Mouse (Mus musculus) testis, postnatal 14 days (tissue): ENCODE results near the gene Eif4b.

Experiments
- DNase-seq: peaks from one replicate; pipeline ENCODE4 v3.0.0; 2021; ENCODE audit warnings: low spot score

Gene Eif4b

DNA sequence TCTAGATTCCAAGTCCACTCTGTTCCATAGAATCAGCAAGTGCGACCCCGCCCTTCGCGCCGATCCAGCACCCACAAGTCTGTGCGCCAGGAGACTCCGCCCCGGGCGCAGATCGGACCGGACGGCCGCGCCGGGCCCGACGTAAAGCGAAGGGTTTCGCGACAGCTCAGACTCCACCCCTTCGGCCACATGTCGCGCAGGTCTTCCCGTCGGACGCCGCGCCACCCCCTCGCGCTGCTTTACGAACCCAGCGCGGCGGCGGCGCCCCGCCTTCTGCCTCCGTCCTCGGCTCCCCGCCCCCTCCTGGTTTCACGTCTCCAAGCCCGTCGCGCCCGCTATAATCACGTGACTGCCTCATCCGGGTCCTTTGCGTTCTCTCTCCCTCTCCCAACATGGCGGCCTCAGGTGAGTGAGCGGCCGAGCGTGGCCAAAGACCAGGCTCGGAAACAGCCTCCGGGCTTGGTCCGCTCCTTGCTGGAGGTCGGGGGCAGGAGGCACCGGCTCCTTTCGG, at the start of gene Eif4b:
Gene Eif4b (plus strand): TSS at position 215 of the 511 bp plus-strand sequence.
- peak; percentile 99 for DNase-seq

DNA sequence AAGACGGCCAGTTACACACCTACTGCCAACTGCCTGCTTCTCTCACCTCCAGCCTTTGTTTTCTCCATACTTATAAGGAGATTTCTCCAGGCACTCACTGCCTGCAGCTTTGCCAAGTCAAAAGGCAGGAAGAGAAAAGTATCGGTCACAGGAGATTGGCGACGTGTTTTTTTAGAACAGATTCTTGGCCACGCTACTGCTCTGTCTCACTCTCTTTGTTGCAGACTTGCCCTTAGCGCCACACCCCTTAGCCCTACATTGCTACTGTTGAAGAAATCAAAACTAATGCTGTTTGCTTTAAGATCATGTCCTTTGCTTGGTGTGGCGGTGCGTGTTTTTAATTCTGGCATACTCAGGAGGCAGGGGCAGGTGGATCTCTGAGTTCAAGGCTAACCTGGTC, 49.7 kb upstream of the Eif4b start:
- no peak for DNase-seq

DNA sequence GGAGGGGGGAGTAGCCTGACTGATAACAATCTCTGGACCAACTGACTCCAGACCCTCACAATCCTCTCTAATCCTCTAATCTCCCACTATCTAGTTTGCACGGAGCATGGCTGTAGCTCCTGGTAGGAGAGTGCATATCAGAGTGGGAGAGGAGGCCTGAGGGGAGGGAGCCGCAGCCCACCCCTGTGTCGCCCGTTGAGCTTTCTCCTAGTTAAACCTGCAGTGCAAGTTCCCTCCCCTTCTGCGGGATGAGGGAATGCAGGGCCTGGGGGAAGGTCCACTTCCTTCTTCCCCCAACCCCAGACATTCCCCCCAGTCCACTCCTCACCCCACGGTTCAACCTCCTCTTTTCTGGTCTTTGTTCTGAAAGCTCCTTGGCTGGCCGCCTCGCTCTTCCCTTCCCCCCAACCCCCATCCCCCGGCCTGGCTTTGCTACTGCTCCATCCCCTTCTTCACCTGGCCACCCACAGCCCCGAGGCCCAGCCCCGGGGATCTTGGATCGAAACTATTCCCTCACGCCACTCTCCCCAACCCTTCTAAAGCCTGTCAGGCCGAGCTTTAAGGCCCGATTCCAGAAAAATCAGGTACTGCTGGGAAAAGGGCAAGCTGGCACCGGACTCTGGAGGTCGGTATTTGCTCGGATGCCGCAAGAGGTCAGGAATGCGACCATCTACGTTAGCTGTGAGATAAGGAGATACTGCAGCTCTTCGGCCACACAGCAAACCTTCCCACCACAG, 48.3 kb upstream of the Eif4b start:
- DNase-seq: no peak

DNA sequence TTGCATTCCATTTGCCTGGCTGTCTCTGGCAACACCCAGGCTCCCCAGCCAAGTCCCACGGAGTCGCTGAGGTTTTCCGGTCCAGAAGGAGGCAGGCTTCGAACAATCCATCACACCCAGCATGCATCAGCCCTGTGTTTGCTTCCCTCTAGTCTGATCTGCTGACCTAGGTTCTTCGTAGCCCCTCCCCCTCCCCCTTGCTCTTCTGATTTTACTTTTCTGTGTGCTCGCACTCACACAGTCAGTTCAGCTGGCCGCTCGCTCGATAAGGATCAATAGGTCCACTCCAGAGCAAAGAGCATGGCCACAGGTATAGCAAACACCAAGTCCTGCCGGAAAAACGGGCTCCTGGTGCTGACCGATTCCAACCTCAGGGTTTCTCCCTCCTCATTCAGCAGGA, 47.1 kb upstream of the Eif4b start:
- DNase-seq: no peak

DNA sequence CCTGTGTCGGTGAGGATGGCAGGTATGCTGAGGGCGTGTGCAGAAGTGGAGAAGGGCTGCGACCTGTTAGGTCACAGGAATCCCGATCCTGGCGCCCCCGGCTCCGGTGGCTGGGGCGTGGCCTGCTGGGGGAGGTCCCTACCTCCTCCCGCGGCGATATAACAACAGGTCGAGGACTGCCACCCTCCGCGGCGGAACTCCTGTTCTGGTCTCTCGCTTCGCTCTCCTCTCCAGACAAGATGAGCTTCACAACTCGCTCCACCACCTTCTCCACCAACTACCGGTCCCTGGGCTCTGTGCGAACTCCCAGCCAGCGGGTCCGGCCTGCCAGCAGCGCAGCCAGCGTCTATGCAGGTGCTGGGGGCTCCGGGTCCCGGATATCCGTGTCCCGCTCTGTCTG, 45.5 kb upstream of the Eif4b start, which contains the start of gene Krt18:
Gene Krt18 (plus strand): TSS at position 141 of the 400 bp plus-strand sequence.
- DNase-seq: no peak

DNA sequence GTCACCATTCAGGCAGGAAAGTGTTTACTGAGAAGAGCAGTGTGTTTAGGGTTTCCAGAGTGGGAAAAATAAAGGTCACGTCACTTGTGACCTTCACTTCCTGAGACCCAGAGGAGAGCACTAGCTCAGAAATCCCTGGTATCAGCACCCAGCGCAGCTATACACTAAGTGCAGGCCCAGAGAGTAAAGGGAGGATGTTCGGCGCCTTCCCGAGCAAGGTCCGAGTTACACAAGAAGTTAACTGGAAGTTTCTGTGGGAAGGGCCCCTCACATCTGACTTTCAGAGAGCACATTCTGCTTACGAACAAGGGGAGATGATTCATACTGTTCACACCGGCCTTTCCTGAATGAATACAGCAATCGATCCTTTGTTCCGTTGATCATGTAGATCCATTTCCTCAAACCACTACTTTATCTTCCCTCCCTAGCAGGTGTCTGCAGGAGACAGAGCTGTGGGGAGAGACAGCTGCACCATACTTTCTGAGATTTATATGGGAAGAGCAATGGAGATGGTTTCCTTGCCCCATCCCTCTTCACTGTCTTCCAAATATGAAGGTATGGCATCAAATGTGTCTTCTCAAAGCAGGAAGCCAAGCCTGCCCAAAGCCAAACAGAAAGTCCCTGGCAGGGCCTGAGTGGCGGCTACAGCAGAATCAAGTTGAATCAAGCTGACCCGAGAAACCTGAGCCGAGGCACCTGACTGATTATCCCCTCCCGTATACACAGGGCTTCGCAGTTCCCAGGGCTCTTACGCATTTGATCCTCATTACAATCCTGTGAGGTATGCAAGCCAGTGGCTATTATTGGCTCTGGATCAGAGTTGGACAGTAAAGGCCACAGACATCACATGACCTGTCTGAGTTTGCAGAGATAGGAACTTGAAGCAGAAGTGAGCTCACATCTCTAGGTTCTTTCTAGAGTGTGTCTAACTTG, 39.2 kb upstream of the Eif4b start:
- DNase-seq: no peak

DNA sequence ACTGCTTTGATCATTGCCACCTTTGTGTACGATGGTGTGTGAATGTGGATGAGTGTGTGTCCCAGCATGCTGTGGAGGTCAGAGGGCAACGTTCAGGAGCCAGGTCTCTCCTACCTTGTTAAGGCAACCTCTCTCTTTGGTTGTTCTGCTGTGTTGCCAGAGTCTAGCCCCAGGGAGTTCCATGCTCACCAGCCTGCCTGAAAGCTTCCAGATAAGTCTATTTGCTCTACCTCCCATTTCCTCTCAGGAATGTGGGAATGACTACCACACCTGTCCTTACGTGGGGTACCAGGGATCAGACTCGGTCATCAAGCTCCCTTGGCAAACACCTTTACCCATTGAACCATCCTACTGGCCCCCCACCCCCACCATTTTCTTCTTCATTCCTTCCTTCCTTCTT, 33.3 kb upstream of the Eif4b start:
- DNase-seq: no peak

DNA sequence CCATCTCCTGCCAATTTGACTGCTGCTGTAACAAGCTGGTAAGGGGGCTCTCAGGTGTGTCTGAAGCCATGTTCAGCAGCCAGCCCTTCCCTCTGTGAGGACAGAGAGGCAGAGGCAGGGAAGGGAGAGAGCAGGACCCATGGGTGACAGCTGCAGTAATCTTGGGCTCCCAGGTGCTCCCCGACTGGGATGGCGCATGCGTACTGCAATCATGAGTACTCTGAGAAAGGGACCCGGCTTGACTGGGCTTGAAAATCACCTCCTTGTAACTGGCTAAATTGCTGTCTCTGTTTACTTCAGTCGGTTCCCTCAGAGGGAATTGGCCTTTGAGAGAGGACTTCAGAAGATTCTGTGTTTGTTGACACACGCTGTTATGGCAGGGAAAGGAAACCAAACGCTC, 31.6 kb upstream of the Eif4b start:
- no peak for DNase-seq

DNA sequence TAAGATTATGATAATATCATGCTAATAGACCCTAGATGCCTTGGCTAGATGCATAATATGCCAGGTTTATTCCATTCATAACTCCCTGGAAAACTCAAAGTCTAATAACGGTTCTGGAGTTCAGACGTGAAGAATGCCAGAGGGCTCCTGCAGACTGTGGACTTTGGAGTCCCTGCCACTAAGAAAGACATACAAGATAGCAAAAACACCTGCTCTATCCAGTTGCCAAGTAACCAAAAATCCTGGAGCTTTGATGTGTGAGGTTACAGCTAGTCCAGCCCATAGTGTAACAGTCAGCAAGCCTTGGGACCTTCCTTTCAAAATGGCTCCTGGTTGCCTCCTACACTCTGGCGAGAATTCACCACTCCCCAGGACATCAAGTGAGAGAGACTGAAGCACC, 28.8 kb upstream of the Eif4b start:
- DNase-seq: no peak

DNA sequence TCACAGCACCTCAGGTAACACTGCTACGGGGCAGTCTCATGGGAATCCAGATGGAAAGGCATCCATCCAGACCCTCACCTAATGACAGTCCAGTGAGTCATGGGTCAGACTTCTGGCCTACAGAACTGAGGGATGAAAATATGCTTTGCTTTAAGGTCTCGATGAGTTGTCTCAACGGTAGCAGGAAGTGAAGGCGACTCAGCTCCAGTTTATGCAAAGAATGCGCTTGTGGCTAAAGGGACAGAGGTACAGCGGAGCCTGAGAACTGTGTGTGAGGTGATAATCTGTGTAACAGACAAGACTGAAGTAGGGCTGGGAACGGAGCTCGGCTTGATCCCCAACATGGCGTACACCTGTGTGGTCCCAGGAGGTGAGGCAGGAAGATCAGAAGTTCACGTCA, 27.9 kb upstream of the Eif4b start:
- DNase-seq: no peak

DNA sequence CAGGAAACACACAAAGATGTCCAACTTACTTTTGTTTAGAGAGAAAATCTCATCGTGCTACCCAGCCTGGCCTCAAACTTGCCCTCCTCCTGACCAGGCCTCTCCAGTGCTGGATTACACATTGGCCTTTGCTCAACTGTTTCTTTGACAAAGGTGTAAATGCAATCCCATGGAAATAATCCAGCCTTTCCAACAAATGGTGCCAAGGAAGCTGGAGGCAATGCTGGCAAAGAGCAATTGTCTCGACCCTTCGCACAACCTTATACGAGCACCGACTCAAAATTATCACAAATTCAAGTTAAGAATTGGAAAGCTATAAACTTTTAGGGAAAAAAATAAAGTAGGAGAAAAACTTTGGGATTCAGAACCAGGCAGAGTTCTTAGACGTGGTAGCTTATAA, 25.6 kb upstream of the Eif4b start:
- DNase-seq: no peak

DNA sequence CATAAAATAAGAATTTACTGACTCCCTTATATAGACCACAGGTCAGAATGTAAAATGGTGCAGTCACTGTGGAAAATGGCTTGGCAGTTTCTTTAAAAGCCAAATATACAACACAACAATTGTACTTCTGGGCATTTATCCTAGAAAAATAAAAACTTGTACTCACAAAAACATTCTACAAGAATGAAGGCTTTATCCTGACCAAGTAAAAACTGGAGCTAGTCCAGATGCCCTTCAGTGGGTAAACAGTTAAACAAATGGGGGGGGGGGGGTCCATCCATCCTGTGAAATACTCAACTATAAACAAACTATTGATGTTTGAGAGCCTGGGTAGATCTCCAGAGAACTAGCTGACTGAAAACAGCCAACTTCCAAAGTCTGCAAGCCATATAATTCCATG, 23.7 kb upstream of the Eif4b start:
- DNase-seq: no peak

DNA sequence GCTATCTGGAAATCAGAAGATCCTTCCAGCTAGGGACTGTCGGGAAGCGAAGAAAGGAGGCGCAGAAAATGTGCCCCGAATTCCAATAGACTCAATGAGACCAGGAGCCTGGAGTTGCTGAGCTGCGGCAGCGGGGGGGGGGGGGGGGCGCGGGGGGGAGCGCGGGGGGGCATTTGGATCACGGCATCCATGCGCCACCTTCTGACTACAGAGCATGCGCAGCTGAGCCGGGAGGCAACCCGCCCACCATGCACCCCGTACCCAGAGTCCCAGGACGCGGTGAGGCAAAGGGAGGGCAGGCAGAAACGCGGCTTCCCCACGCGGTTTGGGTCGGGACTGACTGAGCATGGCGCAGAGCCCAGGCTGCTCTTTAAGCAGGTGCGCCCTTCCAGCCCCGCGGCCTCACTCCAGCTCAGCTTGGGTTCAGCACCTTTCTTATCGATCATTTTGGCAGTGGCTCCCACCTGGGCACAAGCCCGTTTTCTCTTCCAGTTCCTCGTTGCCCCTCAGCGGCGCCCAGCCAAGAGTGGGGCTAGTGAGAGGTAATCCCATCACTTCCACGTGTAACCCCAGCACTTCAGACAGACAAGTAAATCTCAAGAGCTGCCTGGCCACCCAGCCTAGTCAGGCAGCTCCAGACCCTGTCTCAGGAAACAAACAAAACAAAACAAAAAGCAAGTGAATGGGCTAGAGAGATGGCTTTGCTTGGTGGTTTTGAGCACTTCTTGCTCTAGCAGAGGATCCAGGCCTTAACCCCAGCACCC, 21.5 kb upstream of the Eif4b start:
- DNase-seq: peak; percentile 49

DNA sequence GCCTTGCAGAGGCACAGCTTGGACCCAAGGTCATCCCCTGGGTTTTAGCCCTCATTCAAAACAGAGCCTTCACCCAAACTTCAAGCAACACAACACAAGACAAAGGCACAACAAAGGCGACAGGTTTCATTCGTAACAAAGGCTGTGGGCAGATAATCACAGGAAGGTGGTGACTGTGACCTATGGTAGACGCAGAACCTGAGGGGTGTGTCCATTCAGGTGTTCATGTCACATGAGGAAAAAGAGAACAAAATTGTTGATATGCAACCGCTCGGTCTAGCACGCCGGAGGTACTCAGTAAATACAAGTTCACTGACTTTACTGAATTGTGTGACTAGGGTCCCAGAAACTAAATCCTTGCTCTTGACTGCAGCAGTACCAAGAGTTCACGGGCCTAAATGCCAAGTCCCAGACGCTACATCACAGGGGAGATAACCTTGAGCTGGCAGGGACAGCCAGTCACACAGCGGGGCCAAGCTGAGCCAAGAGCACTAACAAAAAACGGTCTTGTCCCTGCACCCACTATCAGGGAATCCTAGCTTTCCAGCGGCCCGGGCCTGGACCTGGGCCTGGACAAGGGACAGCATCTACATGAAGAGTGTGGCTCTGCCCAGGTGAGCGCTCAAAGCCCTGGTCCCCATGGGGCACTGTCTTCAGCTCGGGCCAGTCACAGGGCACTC, 16.9 kb upstream of the Eif4b start:
- DNase-seq: no peak

DNA sequence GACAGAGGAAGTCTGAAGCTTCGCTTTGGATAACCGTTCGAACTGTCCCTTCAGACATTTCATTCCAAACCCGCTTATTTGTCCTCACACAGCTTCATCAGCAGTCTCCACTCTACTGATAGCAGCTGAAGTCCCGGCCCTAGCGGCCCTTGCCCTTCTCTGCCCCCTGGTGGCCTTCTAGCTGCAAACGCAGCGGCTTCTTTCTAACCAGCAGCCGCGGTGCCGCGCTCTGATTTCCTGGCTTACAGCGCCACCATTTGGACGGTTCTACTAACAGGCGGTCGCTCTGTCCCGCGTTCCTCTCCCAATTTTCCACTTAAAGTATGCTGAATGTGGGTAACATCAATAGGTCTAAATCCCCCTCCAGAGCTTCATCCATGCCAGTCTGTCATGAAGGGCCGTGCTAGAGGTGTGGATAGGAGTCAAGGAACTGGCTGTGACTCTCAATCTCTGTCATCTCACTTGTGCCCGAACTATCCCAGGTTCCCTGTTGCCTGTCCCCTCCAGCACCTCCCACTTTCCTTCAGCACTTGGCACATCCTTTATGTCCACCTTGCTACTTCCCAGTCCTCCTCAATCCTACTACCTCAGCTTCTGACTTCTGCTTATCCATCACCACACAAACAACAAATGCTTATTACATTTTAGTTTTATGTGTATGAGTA, 7.8 kb upstream of the Eif4b start:
- peak; percentile 88 for DNase-seq

DNA sequence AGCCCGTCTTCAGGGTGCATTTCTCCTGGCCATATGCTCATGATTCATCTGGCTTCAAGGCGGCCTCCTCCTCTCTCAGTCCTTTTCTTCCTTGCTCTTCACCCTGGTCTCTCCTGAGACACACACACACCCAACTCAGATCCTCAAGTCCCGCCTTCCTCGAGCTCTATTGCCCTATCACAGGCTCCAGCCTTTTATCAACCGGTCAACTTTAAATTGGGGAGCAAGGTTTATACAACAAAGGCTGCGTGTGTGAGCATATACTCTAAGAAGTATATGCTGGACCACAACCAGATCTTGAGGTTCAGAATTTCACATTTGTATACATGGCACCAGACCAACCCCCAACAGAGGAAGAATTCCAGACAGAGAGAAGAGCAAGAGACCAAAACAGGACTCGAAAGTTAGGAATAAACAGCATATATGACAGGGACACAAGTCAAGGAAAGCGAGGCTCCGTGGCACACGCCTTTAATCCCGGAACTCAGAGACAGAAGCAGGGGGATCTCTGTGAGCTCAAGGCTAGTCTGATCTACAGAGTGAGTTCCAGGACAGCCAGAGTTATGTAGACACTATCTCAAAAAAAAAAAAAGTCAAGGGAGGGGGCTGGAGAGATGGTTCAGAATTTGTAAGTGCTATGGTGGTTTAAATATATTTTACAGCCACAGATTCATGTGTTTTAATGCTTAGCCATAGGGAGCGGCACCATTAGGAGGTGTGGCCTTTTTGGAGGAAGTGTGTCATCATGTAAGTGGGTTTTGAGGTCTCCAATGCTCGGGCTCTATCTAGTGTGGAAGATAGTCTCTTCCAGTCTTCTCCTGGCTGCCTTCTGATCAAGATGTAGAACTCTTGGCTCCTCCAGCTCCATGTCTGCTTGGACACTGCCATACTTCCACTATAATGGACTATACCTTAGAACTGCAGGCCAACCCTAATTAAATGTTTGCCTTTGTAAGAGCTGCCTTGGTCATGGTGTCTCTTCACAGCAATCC, 2.8 kb upstream of the Eif4b start:
- DNase-seq: no peak

DNA sequence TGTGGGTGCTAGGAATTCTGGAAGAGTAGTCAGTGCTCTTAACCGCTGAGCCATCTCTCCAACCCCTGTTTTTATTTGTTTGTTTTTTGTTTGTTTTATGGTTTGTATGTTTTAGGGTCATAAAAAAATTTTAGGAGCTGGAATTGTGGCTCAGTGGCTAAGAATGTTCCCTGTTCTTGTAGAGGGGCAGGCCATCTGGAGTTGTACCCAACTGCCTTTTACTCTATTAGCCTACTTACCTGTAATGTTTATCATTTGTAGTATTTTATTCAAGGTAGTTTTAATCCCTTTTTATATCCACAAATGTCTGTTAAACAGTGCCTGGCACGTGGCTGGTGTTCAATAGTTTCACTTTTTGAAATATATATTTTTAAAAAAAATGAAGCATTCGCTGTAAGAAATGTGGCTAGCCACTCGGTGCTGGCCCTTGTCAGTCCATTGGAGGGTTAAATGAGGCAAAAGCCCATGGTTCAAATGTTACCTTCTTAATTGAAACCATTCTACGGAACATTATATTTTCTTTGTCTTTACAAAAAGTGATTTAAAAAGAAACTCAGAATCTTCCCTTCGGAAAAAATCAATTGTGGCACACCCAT, 512 bp upstream of the Eif4b start:
- no peak for DNase-seq

DNA sequence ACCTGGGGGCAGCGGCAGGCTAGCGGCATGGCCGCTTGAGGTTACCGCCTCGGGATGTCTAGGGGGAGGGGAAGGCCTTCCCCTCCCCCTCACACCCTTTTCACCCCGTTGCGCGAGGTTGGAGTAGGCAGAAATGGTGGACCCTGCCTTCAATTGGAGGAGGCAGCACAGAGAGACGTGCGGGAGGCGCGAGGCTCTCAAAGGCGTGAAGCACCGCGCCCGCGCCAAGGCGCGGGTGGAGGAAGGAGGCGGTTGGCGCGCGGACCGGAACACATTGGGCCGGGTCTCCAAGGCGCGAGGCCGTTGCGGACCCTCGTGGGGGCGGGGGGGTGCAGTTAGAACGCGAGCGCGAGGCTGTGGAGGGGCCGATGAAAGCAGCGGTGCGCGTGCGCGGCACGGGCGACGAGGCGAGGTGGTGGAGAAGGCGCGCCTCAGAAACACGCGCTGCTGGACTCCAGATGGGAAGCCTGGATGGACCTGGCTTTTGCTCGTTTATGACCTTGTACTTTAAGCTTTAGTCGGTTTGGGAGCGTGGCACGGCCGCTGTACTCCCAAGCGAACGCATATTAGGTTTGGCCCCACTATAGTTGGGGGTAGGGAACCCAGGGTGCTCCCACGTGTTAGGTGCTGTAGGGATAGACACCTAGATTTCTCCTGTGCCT, 628 bp downstream of the Eif4b start:
- DNase-seq: peak; percentile 88
